Mouse (Mus musculus): Measurements from ENCODE around the gene Fam228a. TPM values are rescaled to one million over a fixed set of nuclear protein-coding genes. Genes with fewer than 3 reads are reported as not detected.
"Not testable (repeated sequence)": the region's sequence is repeated elsewhere in the genome, so short reads cannot be mapped to it uniquely, and the experiment has no call there.

Fam228a gene
- polyA plus RNA-seq (2015; fragmentation: Nextera tagmentation; extraction: Ambion mirVana) = 0.70 and 0.98 TPM in 2 replicates

DNA sequence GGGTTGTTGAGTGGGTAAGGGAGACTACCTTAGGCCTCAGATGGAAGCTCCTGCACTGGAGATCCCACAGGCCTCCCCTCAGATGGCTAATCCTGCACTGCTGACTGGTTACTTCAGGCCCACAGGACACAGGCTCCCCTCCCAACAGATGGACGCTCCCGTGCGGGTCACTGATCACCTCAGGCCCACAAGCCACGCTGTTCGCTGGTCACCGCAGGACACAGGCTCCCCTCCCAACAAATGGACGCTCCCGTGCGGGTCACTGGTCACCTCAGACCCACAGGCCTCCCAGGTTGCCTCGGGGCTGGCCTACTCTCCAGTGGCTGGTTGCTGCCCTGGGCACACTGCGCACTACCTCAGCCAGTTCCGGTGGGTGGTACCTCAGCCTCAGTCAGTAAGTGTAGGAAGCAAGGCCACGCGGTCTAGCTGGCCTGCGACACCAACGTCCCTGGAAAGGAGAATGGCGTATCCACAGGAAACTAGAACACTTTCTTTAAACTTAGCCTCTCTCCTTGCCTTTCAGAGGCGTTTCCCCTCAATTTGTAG, at the start of gene Fam228a:
Gene Fam228a (minus strand): TSS at position 400 of the 546 bp plus-strand sequence.
- Histone ChIP-seq H3K9me3 (no peaks in the 10 kb centered on the region), H3K4me3 (no peak within 1 kb of the TSS), H3K4me1 (no peaks in the 10 kb centered on the region), H3K4me2 (no peak within 1 kb of the TSS), H3K27me3 (no peaks in the 10 kb centered on the region), H3K36me3 (no peaks in the 10 kb centered on the region), H3K9ac (no peak within 1 kb of the TSS), H3K27ac (no peak within 1 kb of the TSS)
- ATAC-seq (ENCODE audit: insufficient number of reproducible peaks, insufficient read depth, low FRiP score, low TSS enrichment, low read depth) = no peak
- WGBS = 89% methylated on average over 18 of the region's 18 CpGs

DNA sequence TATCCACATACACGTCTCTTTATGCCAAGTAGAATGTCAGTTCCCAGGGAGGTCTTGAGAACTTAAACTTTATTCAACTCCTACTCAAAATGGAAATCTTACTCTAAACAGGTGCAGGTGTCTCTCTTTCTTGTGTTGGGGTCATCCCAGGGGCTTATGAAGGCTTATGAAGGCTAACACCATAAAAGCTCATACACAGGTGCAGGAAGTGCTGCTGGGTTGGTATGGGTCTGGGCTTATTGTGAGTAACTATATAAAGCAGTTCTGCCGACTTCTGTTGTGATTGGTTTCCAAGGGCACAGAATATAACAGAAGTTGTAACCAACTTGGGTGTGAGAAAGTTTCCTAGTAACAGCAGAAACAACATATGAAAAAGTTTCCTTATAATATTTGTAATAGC, 46.2 kb upstream of the Fam228a start:
- ATAC-seq (ENCODE audit: insufficient number of reproducible peaks, insufficient read depth, low FRiP score, low TSS enrichment, low read depth) = no peak
- Histone ChIP-seq H3K4me2 (no peak overlapping the region), H3K27ac (no peak overlapping the region), H3K9ac (no peak overlapping the region), H3K9me3 (no peaks in the 10 kb centered on the region), H3K4me1 (no peaks in the 10 kb centered on the region), H3K4me3 (no peak overlapping the region), H3K36me3 (no peaks in the 10 kb centered on the region), H3K27me3 (no peaks in the 10 kb centered on the region)
- WGBS = 69% methylated on average over 2 of the region's 2 CpGs

DNA sequence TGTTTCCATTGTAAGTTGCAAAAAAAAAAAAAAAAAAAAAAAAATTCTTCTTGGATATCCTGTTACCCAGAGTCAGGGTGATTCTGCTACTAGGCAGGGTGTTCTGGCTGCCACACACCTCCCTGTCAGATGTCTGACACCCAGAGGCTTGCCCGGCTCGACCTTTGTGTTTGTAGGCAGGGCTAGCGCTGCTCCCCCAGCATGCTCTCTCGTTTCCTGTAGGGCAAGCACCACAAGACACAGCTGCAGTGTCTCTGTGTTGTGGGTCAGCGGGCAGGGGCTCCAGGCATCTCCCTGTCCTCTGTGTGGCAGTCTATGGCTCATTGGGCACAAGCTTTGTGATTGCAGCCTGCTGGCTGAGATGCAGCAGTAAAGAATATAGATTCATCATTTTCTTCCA, 45.4 kb upstream of the Fam228a start:
- Histone ChIP-seq H3K9me3 (no peaks in the 10 kb centered on the region), H3K9ac (no peak overlapping the region), H3K4me3 (no peak overlapping the region), H3K27me3 (no peaks in the 10 kb centered on the region), H3K4me1 (no peaks in the 10 kb centered on the region), H3K4me2 (no peak overlapping the region), H3K27ac (no peak overlapping the region), H3K36me3 (no peaks in the 10 kb centered on the region)
- no peak for ATAC-seq (ENCODE audit: insufficient number of reproducible peaks, insufficient read depth, low FRiP score, low TSS enrichment, low read depth)
- 55% methylated on average over 5 of the region's 5 CpGs for WGBS

DNA sequence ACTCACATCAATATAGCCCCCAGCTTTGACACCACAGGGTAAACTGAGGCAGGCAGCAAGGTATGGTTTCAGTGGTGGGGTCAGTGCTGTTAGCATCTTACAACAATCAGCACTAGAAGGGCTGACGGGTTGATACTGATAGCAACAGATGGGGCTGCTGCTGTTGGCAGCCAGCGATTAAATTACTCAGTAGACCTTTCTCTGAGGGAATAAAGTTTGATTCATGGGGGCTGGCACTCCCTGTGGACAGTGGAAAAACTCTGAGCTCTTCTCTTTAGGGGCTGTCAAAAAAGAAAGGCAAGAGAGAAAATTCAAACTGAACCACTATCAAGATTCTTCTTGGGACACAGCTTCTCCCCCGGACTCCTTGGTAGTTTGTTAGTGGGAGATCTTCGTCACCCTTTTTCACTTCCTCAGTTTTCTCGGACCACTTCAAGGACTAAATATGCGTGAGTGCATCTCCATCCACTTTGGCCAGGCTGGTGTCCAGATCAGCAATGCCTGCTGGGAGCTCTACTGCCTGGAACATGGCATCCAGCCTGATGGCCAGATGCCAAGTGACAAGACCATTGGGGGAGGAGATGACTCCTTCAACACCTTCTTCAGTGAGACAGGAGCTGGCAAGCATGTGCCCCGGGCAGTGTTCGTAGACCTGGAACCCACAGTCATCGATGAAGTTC, 43.6 kb upstream of the Fam228a start:
- not testable (repeated sequence) for ATAC-seq (ENCODE audit: insufficient number of reproducible peaks, insufficient read depth, low FRiP score, low TSS enrichment, low read depth); H3K36me3 ChIP-seq; H3K9ac ChIP-seq; H3K27ac ChIP-seq; H3K9me3 ChIP-seq; H3K27me3 ChIP-seq; H3K4me2 ChIP-seq; H3K4me3 ChIP-seq; H3K4me1 ChIP-seq
- 89% methylated on average over 9 of the region's 9 CpGs for WGBS

DNA sequence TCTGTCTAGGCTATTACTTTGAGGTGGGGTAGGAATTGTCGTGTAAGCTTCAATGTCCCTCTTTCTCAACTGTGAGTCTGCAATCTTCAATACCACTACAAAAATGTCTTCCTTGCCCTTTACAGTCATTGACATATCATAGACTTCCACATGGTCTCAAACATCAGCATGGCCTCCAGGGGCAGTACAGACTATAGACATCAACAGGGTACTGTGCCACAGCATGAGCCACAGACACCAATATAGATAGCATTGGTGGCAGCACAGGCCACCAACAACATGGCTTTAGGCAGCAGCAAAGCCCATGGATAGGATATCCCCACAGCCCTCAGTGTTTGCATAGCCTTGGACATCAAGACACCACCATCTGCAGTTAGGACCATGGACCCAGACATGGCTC, 43.0 kb upstream of the Fam228a start:
- Histone ChIP-seq H3K9me3 (no peaks in the 10 kb centered on the region), H3K27ac (no peak overlapping the region), H3K4me1 (no peaks in the 10 kb centered on the region), H3K4me2 (no peak overlapping the region), H3K27me3 (no peaks in the 10 kb centered on the region), H3K9ac (no peak overlapping the region), H3K36me3 (no peaks in the 10 kb centered on the region), H3K4me3 (no peak overlapping the region)
- 79% methylated on average over 1 of the region's 1 CpGs for WGBS
- no peak for ATAC-seq (ENCODE audit: insufficient number of reproducible peaks, insufficient read depth, low FRiP score, low TSS enrichment, low read depth)

DNA sequence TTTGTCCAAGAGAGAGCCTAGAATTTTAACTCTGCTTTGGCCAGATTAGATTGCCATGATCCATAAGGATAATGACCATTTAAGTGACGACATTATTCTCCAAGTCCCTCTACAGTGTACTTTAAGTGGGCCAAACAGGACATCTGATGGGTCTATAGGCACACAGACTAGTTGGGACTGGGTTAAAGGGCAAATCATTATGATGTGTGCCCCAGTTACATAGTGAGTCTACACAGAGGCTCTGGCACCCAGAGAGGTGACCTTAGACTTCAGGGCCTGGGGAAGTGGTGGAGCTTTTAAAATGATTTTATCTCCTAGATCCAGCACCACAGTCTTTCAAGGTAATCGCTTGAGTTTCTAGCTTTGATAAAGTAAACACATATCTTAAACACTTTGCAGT, 42.0 kb upstream of the Fam228a start:
- Histone ChIP-seq H3K4me3 (no peak overlapping the region), H3K27ac (no peak overlapping the region), H3K9ac (no peak overlapping the region), H3K9me3 (no peaks in the 10 kb centered on the region), H3K36me3 (no peaks in the 10 kb centered on the region), H3K4me1 (no peaks in the 10 kb centered on the region), H3K4me2 (no peak overlapping the region), H3K27me3 (no peaks in the 10 kb centered on the region)
- ATAC-seq (ENCODE audit: insufficient number of reproducible peaks, insufficient read depth, low FRiP score, low TSS enrichment, low read depth) = no peak
- 66% methylated on average over 2 of the region's 2 CpGs for WGBS

DNA sequence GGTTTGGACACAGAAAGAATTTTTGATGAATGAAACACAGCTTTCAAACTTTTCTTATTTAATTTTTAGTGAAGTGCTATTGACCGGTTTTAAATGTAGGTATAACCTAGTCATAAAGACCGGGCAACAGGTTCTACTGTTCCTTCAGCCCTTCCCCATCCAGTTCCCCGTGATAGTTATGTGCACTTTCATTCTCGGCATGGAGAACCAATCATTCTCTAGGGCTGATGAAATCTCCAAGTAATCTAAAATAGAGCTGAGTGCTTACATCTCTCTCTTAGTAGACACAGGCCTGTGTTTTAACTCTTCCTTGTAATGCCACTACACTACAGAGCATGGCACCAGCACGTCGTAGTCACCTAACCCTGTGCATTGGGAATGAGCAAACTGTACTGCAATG, 39.5 kb upstream of the Fam228a start:
- H3K27ac ChIP-seq = no peak overlapping the region
- WGBS = 87% methylated on average over 6 of the region's 6 CpGs
- H3K9ac ChIP-seq = no peak overlapping the region
- no peaks in the 10 kb centered on the region for H3K9me3 ChIP-seq
- H3K27me3 ChIP-seq = no peaks in the 10 kb centered on the region
- H3K4me2 ChIP-seq = no peak overlapping the region
- no peak for ATAC-seq (ENCODE audit: insufficient number of reproducible peaks, insufficient read depth, low FRiP score, low TSS enrichment, low read depth)
- H3K4me3 ChIP-seq = no peak overlapping the region
- H3K36me3 ChIP-seq = no peaks in the 10 kb centered on the region
- no peaks in the 10 kb centered on the region for H3K4me1 ChIP-seq

DNA sequence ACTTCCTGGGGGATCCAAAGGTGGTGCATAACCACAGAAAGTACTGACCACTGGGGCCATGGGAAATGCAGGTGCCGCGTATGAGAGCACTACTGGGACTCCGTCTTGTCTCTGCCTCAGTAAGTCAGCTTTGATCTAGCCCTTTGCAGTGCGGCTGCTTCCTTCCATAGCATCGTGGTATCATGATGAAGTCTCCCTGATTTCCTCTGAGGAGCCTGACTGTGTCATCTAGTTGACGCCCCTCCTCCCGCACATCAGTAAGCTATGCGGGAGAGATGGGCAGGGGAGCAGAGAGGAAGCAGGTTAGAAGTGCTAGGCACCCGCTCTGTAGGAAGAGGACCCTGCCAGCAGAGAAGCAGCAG, 37.3 kb upstream of the Fam228a start:
- no peak overlapping the region for H3K9ac ChIP-seq
- no peaks in the 10 kb centered on the region for H3K4me1 ChIP-seq
- 77% methylated on average over 9 of the region's 9 CpGs for WGBS
- H3K27me3 ChIP-seq = no peaks in the 10 kb centered on the region
- no peaks in the 10 kb centered on the region for H3K9me3 ChIP-seq
- H3K4me2 ChIP-seq = no peak overlapping the region
- no peak for ATAC-seq (ENCODE audit: insufficient number of reproducible peaks, insufficient read depth, low FRiP score, low TSS enrichment, low read depth)
- no peaks in the 10 kb centered on the region for H3K36me3 ChIP-seq
- H3K4me3 ChIP-seq = no peak overlapping the region
- H3K27ac ChIP-seq = no peak overlapping the region

DNA sequence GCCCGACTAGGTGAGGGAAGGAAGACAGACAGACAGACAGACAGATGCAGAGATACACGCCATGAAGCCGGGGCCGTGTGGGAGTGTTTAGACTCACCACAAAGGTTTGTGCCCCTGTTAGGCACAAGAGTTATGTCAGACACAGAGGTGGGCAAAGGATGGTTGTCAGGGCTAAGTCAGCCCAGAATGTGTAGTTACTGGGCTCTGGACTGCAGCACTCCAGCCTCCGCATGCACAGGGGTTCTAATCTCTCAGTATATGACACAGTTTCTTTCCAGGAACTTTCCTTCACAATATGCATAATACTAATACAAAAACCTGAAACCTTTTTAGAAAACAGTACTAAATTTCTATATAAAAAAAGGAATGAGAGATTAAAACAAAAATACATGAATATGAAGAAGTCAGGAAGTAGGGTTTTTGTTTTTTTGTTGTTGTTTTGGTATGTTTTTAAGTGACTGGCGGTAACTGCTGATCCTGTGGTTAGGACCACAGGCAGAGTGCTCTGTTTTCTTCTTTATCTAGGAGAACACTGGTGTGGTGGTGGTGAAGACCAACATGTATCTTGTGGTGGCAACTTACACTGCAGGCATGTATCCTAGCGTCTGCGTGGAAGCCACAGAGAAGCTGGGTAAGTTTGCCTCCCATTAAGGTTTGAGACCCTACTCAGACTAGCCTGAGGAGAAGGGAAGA, 36.8 kb upstream of the Fam228a start:
- Histone ChIP-seq H3K9ac (no peak overlapping the region), H3K27ac (no peak overlapping the region), H3K4me1 (no peaks in the 10 kb centered on the region), H3K27me3 (no peaks in the 10 kb centered on the region), H3K4me2 (no peak overlapping the region), H3K36me3 (no peaks in the 10 kb centered on the region), H3K9me3 (no peaks in the 10 kb centered on the region), H3K4me3 (no peak overlapping the region)
- WGBS = 88% methylated on average over 8 of the region's 8 CpGs
- no peak for ATAC-seq (ENCODE audit: insufficient number of reproducible peaks, insufficient read depth, low FRiP score, low TSS enrichment, low read depth)

DNA sequence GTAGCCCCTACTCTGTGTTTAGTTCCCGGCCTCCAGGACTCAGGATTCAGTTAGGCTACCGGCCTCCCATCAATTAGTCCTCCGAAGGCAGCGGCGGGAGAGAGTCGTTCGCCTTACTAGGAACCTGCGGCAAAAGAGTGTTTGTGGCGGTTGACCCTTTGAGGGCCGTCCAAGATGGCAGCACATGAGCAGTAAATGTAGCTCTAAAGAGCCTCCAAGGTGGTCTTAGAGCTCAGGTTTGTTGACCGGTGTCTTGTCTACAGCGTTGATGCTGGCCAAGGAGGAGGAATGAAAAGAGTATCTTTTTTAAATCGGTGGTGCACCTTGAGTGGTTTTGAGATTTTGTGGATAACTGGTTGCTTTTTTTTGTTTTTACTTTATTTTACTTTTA, 31.1 kb upstream of the Fam228a start:
- Histone ChIP-seq H3K9me3 (no peaks in the 10 kb centered on the region), H3K4me3 (peak overlapping the region; percentile 67), H3K9ac (peak overlapping the region; percentile 89), H3K27me3 (no peaks in the 10 kb centered on the region), H3K4me1 (peaks cover 4% of the 10 kb centered on the region; the same call in 1 of the 2 replicates), H3K4me2 (peak overlapping the region; percentile 70), H3K36me3 (no peaks in the 10 kb centered on the region), H3K27ac (peak overlapping the region; percentile 93)
- 18% methylated on average over 13 of the region's 13 CpGs for WGBS
- peak; percentile 22; the same call in 1 of the 2 replicates for ATAC-seq (ENCODE audit: insufficient number of reproducible peaks, insufficient read depth, low FRiP score, low TSS enrichment, low read depth)

DNA sequence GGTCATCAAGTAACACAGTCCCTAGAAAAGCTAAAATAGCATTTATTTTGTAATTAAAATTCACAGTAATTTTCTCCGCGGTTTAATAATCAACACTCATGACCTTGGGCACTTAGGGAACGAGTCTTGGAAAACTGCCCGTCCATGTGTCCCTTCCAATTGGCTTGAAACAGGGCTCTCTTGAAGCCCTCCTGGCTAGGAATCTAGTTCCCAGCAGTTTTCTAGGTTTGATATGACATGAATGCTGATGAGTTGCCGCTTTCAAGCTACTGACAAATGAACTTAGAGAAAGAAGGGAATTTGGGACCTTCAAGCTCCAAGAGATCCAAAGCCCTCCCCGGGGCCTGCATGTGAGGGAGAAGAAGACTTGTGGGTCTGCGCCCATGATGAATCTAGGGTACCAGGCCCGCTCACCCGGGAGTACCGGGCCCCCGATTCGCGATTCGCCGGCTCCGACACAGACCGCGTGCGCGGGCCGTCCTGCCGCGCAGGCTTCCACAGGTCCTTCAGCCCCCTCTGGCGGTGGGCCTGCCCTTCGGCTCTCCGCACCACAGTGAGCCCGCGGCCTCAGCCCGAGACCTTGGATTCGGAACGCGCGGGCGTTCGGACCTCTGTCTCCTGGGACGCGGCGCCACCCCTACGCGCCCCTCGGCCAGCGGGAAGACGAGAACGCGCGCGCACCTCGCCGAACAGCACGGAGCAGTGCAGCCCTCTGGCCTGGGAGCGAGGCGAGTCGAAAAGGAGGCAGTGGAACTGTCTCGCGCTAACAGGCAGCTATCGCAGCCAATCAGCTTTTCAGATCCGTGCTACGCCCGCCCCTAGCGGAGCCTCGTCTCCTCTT, 30.5 kb upstream of the Fam228a start, which contains the start of the genes Pfn4 and Fam228b:
Gene Pfn4 (plus strand): TSS at position 531 of the 841 bp plus-strand sequence.
Gene Fam228b (minus strand): TSS at position 776 of the 841 bp plus-strand sequence.
- H3K4me1 ChIP-seq = peaks cover 4% of the 10 kb centered on the region; the same call in 1 of the 2 replicates
- peak within 1 kb of the TSS; percentile 89 for H3K9ac ChIP-seq
- no peaks in the 10 kb centered on the region for H3K27me3 ChIP-seq
- no peaks in the 10 kb centered on the region for H3K36me3 ChIP-seq
- peak; percentile 98 for ATAC-seq (ENCODE audit: insufficient number of reproducible peaks, insufficient read depth, low FRiP score, low TSS enrichment, low read depth)
- H3K4me2 ChIP-seq = peak within 1 kb of the TSS; percentile 70
- H3K27ac ChIP-seq = peak within 1 kb of the TSS; percentile 93
- peak within 1 kb of the TSS; percentile 67 for H3K4me3 ChIP-seq
- H3K9me3 ChIP-seq = no peaks in the 10 kb centered on the region
- 3% methylated on average over 61 of the region's 61 CpGs for WGBS
